Mouse (Mus musculus) right cerebral cortex, postnatal 36 days (tissue): ENCODE results near the gene Zscan20.

Experiments used
- DNase-seq, 2 experiments: peaks; one replicate each; pipeline ENCODE4 v3.0.0; 2022; ENCODE audit warnings: low spot score in 2 of 2, mixed read lengths in 1 of 2

The Zscan20 gene

GRCm38 (mm10) chr4:128609925-128610402 is at the start of gene Zscan20:
Gene Zscan20 (minus strand): TSS chr4:128610098.
- peak; percentile 98 to 99 for DNase-seq

DNA sequence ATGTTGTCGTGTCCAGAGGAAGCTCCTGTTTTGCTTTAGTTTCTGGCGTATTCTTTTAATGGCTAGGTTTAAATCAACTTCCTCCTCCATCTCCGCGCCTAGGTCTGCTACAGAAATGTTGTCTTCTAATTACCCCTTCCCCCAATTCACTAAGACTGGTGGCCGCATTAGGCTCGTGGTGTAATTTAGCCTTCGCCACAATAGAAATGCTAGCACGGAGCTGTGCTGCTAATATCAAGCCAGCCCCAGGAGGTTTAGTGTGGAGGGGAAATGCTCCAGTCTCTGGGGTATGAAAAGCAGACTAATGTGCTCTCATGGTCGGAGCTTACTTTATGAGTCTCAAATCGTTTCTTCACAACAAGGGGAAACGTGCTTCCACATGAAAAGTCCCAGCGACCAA is 45.5 kb upstream of the Zscan20 start:
- DNase-seq: no peak

DNA sequence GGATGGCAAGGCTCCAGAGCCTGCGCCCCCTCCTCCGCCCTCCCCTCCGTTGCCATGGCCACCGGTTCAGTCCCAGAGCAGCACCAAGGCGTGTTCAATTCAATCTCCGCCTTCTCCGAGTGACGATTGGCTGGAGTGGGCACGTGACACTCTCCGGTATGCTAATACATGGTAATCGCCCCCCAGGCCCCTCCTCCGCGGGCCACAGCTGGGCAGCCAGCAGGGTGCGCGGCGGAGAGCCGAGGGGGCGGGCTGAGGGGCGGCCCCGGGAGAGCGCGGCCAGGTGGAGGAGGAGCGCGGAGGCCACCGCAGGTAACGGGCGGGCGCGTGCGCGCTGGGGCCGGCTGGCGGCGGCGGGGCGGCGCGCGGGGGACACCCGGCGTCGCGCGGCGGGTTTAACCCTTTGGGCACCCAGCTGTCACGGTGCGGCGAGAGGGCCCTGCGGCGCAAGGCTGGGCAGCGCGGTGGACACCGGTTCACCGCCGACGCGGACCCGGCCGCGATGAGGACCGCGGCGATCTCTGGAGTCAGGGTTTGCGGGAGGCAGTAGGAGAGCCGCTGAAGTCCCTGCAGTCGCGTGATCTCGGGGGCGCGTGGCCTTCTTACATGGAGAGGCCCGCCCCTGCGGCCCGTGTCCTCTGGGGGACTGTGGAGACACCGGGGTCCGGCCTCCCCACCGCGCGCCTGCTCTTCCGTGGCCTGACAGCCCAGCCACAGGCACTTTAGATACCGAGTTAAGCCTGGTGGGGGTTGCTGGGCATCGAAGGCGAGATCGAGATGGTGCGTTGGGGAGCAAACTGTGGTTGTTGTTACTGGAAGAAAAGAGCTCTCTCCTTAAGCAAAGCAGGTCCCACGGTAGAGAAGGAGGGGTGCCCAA is 44.8 kb upstream of the Zscan20 start, which contains the start of gene Phc2:
Gene Phc2, plus strand, starts transcription at position 198 of the 877 bp plus-strand sequence.
- peak; percentile 97 for DNase-seq

GRCm38 (mm10) chr4:128652584-128653298 is 42.8 kb upstream of the Zscan20 start:
- DNase-seq: no peak

DNA sequence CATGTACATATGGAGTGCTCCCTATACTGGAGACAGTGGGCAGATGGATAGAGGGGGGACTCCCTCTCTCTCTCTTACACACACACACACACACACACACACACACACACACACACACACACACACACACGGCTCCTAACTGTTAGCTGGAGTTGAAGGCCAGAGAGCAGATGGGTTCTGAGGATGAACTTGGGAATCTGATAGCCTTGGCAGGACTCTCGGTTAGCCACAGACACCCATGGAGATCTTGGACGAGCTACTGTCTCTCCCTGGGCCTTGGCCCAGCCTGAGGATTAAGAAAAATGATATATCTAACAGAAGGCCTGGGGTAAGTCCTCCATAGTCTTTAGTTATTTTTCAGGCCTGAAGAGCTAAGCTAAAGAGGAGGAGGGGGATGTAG is 41.6 kb upstream of the Zscan20 start:
- DNase-seq: no peak

GRCm38 (mm10) chr4:128648567-128649255 is 38.8 kb upstream of the Zscan20 start:
- no peak for DNase-seq

DNA sequence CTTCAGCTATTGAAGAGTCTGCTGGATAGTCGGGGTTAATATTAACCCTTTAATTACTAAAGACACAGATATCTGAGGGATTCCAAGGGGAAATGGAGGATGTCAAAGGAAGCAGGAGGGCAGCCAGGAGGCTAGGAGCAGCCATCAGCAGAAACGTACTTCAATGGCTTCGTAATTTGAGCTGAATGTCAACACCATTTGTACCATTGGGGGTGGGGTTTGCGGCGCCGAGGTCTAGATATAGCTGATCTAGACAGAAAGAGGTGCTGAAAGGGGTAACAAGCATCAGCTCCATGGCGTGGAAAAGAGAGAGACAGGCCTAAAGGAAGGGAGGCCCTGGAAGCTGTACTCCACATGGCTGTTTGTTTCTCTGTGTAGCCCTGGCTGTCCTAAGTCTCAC is 36.9 kb upstream of the Zscan20 start:
- no peak for DNase-seq

- no peak for DNase-seq
Measured at GRCm38 (mm10) chr4:128645896-128646295, 36.0 kb upstream of the Zscan20 start.

DNA sequence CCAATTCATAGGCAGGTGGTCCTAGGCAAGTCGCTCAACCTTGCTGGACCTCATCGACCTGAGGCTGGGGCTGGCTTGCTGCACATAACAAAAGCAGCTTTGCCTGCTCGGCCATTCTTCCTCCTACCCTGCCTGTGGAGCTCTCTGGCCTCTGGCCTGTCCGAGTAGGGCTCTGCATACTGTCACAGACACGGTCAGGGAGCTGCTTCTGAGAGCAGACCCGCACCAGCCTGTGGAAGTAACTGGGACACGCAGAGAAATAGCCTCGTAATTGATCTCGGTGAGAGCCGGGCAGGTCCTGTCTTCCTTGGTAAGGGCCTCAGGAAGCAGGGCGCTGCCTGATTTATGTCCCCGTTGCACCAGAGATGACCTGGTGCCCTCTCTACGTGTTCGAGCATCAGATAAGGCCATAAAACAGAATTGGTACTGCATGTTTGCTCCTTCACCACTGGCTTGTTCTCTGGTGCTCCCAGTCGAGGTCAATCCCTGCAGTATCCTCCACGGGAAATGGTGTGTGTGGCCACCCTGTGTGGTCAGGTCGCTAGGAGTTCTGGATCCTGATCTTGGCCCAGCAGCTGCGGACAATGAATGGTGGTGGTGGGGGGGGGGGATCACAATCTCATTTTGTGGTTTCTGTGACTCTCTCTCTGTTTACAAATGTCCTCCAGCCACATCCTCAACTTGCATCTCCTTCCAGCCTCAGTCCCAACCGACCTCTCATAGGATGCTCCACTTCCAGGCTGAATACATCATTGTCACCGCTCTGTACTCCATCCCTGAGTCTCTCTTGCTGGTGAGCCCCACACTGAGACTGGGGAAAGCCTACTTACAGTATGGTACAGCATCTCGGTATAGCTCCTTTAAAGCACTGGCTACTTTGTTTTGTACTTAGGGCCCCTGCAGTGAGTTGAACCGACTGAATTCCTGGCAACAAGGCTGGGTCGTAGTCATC is 32.1 kb upstream of the Zscan20 start:
- no peak for DNase-seq

- DNase-seq: no peak
Measured at GRCm38 (mm10) chr4:128638265-128638923, 28.5 kb upstream of the Zscan20 start.

DNA sequence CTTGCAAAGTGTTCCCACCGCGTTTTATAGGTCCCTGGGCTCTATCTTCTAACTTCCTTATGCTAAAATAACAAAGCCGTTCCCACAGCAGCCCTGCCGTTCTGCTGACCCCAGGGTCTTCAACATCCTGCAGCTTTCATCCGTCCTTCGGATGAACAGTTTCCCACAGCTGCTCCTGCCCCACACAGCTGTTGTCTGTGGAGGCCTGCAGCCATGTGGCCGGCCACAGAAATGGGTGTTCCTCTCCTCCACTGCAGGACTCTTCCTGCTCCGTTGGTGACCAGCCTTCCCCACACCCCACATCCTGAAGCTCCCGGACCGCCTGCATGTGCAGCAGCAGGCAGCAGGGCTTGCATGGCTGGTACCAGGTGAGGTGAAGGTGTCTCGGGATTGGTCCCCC is 27.4 kb upstream of the Zscan20 start:
- no peak for DNase-seq

DNA sequence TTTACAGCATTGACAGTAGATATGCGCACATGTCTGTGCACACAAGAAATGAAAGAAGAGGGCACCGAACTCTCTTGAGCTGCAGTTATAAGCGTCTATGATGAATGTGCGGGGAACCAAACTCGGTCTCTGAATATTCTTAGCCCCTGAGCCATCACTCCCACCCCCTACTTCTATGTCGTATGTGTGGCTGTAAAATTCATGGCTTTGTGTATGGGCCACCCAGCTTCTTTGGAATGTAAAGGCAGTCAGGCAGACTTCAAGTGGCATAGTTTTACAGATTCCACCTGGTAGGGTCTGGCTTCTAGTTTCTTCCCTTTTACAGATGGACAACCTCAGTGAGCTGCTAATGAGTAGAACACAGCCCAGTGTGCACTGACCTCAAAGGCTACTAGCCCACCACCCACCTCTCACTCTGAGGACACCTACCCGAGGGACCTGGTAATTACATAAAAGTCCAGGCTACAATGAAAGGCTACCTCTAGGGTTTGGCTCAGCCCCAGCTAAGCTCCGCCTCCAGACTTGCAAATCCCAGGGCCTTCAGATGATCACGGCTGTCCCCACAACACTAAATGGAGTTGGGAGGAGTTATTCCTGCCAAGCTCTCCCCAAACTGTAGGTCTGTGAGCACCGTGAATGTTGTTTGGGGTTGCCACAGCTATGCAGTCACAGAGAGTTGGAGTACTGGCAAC is 26.1 kb upstream of the Zscan20 start:
- no peak for DNase-seq

DNA sequence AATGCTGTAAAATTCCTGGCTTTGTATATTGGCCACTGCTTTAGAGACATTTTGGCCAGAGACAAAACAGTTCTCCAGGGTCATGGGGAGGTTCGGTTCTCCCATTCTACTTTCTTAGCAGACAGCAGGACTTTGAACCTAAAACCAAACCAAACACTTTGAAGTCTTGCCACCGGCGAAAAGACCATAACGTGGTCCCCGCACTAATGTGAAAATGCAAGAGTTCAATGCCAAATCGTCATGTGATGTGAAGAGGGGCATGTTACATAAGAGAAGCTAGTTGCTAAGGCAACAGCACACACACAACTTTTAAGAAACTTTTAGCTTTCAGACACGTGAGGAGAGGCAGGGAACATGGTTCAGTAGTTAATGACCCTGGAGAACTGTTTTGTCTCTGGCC is 25.6 kb upstream of the Zscan20 start:
- DNase-seq: no peak

- DNase-seq: no peak
Measured at GRCm38 (mm10) chr4:128621109-128621508, 11.2 kb upstream of the Zscan20 start.

- no peak for DNase-seq
Measured at GRCm38 (mm10) chr4:128620572-128620971, 10.7 kb upstream of the Zscan20 start.

GRCm38 (mm10) chr4:128618963-128619362 is 9.1 kb upstream of the Zscan20 start:
- no peak for DNase-seq

- no peak for DNase-seq
Measured at GRCm38 (mm10) chr4:128618246-128618911, 8.5 kb upstream of the Zscan20 start, which contains the start of gene Tlr12. Gene Tlr12 (minus strand): TSS chr4:128618619.

DNA sequence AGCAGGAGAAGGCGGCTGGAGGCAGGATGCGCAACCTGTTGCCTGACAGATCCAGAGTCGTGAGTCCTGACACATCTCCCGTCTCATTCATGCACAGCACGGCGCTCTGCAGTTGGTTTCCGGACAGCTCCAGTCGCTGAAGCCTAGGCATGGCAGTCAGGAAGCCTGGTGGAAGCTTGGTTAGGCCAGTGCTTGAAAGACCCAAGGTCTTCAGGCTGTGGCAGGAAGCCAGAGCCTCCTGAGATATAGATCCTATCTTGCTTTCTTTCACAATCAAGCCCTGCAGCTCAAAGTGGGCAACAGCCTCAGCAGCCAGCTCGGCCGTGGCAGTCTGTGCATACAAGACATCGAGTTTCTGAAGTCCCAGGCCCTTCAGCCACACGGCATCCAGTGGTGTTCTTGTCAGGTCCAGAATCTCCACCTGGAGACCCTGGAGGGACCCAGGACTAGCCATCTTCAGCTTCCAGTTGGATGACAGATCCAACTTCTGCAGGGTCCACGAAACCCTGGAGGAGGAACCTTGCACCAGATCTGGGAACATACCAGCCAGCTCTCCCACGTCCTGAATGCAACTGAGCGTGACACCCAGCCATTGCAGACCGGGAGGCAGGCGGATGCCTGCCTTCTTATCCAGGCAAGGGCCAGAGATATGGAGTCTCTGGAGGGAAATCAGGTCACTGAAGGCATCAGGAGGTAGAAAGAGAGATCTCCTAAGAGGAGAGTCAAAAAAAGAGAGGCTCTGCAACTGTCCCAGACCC is 7.6 kb upstream of the Zscan20 start:
- no peak for DNase-seq
